Mouse (Mus musculus) ES-E14 (cell line): ENCODE measurements at regions not wholly inside any gene's neighbourhood (a gene's known extent, or its start where the extent isn't known, plus 50 kb on each side); places are given as distances from the start of the nearest gene placed in this dataset.

Experiments
- DNase-seq: peaks from one replicate; pipeline ENCODE4 v3.0.0-alpha.2; 2013; ENCODE audit warnings: low read depth, low spot score
- H3K27ac ChIP-seq: 2 replicates; pipeline ENCODE4 v1.5.1; 2012; ENCODE audit warnings: low read depth, mild to moderate bottlenecking, low read length, moderate library complexity, mixed read lengths; ENCODE audit not compliant: poor library complexity, insufficient read depth, severe bottlenecking
- H3K36me3 ChIP-seq: 2 replicates; pipeline ENCODE4 v1.6.1; 2012; ENCODE audit warnings: mild to moderate bottlenecking, low read length, moderate library complexity, mixed read lengths; ENCODE audit not compliant: control insufficient read depth, poor library complexity, insufficient read depth, severe bottlenecking
- H3K4me1 ChIP-seq, 2 experiments: fragments of 150-350 bp in 1 of 2; sonication (generic) in 1 of 2; 2 replicates each; pipeline ENCODE4 v1.6.1; 2012; ENCODE audit warnings: low read length in 2 of 2, mild to moderate bottlenecking in 1 of 2, mixed read lengths in 1 of 2; ENCODE audit not compliant: control insufficient read depth in 2 of 2, insufficient read depth in 2 of 2, poor library complexity in 1 of 2
- H3K4me3 ChIP-seq, 2 experiments: fragments of 150-350 bp in 1 of 2; sonication (generic) in 1 of 2; 2 replicates each; pipeline ENCODE4 v1.5.1; 2012; ENCODE audit warnings: low read length in 2 of 2, low read depth in 1 of 2, mild to moderate bottlenecking in 1 of 2, mixed read lengths in 1 of 2; ENCODE audit not compliant: insufficient read depth in 1 of 2, poor library complexity in 1 of 2, severe bottlenecking in 1 of 2
- H3K9ac ChIP-seq: 2 replicates; pipeline ENCODE4 v1.6.1; 2012; ENCODE audit warnings: low read depth, mild to moderate bottlenecking, low read length, mixed read lengths; ENCODE audit not compliant: poor library complexity, insufficient read depth, severe bottlenecking
- H3K9me3 ChIP-seq: fragments of 150-350 bp; sonication (generic); 2 replicates; pipeline ENCODE4 v1.6.1; 2012; ENCODE audit warnings: low read depth, mild to moderate bottlenecking, low read length; ENCODE audit not compliant: control insufficient read depth, insufficient read depth
- CHD2 ChIP-seq: IDR thresholded peaks from 2 replicates; pipeline ENCODE4 v1.6.1; 2014; ENCODE audit warnings: mild to moderate bottlenecking, low read depth, low read length, inconsistent platforms
- HCFC1 ChIP-seq: IDR thresholded peaks from 2 replicates; pipeline ENCODE4 v1.6.1; 2012; ENCODE audit warnings: low read length, inconsistent platforms, borderline replicate concordance; ENCODE audit not compliant: insufficient read depth
- MAFK ChIP-seq: IDR thresholded peaks from 2 replicates; pipeline ENCODE4 v1.6.1; 2014; ENCODE audit warnings: mild to moderate bottlenecking, low read depth, low read length, inconsistent platforms; ENCODE audit not compliant: insufficient read depth
- ZC3H11A ChIP-seq: IDR thresholded peaks from 2 replicates; pipeline ENCODE4 v1.6.1; 2012; ENCODE audit warnings: low read depth, mild to moderate bottlenecking, inconsistent platforms, low read length, borderline replicate concordance
- ZNF384 ChIP-seq: IDR thresholded peaks from 2 replicates; pipeline ENCODE4 v1.6.1; 2012; ENCODE audit warnings: low read depth, low read length, inconsistent platforms
- in situ Hi-C, 2 experiments: fragments of 600-800 bp; cut with MboI; formaldehyde crosslinking; loops; one replicate each; pipeline ENCODE4 v1.15.1; 2025; ENCODE audit warnings: low sequenced_read_pairs in 2 of 2, inconsistent platforms in 1 of 2; ENCODE audit not compliant: unreplicated experiment in 2 of 2

GRCm38 (mm10) chr15:72101730-72102129 lies 1732.6 kb upstream of the Gm6569 start:
- TF ChIP-seq HCFC1: no peak
- TF ChIP-seq ZC3H11A: no peak
- no peak for TF ChIP-seq CHD2
- TF ChIP-seq ZNF384: no peak
- TF ChIP-seq MAFK: no peak
- H3K9me3 ChIP-seq: no peaks in the 10 kb centered on the region
- in situ Hi-C loops: no loop called here
- no peak overlapping the region for H3K27ac ChIP-seq
- H3K4me3 ChIP-seq: no peak overlapping the region
- no peaks in the 10 kb centered on the region for H3K36me3 ChIP-seq
- no peak overlapping the region for H3K9ac ChIP-seq
- DNase-seq: no peak
- no peaks in the 10 kb centered on the region for H3K4me1 ChIP-seq

GRCm38 (mm10) chr15:72105830-72106413 lies 1728.4 kb upstream of the Gm6569 start:
- Histone ChIP-seq H3K4me1 (no peaks in the 10 kb centered on the region), H3K9ac (no peak overlapping the region), H3K36me3 (no peaks in the 10 kb centered on the region), H3K27ac (no peak overlapping the region), H3K4me3 (no peak overlapping the region), H3K9me3 (no peaks in the 10 kb centered on the region)
- no peak for DNase-seq
- in situ Hi-C loops: no loop called here
- TF ChIP-seq MAFK: no peak
- no peak for TF ChIP-seq HCFC1
- no peak for TF ChIP-seq CHD2
- TF ChIP-seq ZNF384: no peak
- no peak for TF ChIP-seq ZC3H11A

GRCm38 (mm10) chr15:72110520-72110919 lies 1723.8 kb upstream of the Gm6569 start:
- DNase-seq: no peak
- no peak overlapping the region for H3K27ac ChIP-seq
- no peak for TF ChIP-seq HCFC1
- TF ChIP-seq CHD2: no peak
- no peak for TF ChIP-seq ZNF384
- TF ChIP-seq ZC3H11A: no peak
- TF ChIP-seq MAFK: no peak
- H3K9ac ChIP-seq: no peak overlapping the region
- no peaks in the 10 kb centered on the region for H3K9me3 ChIP-seq
- in situ Hi-C loops: no loop called here
- H3K36me3 ChIP-seq: no peaks in the 10 kb centered on the region
- H3K4me1 ChIP-seq: no peaks in the 10 kb centered on the region
- no peak overlapping the region for H3K4me3 ChIP-seq

- no peak overlapping the region for H3K9ac ChIP-seq
- TF ChIP-seq MAFK: no peak
- TF ChIP-seq ZC3H11A: no peak
- H3K27ac ChIP-seq: no peak overlapping the region
- in situ Hi-C loops: no loop called here
- no peaks in the 10 kb centered on the region for H3K4me1 ChIP-seq
- no peaks in the 10 kb centered on the region for H3K9me3 ChIP-seq
- H3K4me3 ChIP-seq: no peak overlapping the region
- DNase-seq: no peak
- no peaks in the 10 kb centered on the region for H3K36me3 ChIP-seq
Measured at GRCm38 (mm10) chr15:72116772-72117171, 1717.6 kb upstream of the Gm6569 start.

- Histone ChIP-seq H3K4me1 (no peaks in the 10 kb centered on the region), H3K4me3 (no peak overlapping the region), H3K9ac (no peak overlapping the region), H3K27ac (no peak overlapping the region), H3K9me3 (no peaks in the 10 kb centered on the region), H3K36me3 (no peaks in the 10 kb centered on the region)
- DNase-seq: no peak
- no peak for TF ChIP-seq ZNF384
- no peak for TF ChIP-seq MAFK
- no peak for TF ChIP-seq CHD2
- TF ChIP-seq HCFC1: no peak
- TF ChIP-seq ZC3H11A: no peak
- in situ Hi-C loops: no loop called here
Measured at GRCm38 (mm10) chr15:72134226-72134625, 1700.1 kb upstream of the Gm6569 start.
